Mouse (Mus musculus) lung, postnatal 0 days (tissue): Measurements from ENCODE around the gene Npas2.
A peak's percentile ranks its signal among the peaks of the same experiment; 100 is the strongest.

Experiments used
- CTCF ChIP-seq: IDR thresholded peaks from 2 replicates; pipeline ENCODE4 v1.5.1; 2016; ENCODE audit warnings: antibody characterized with exemption, mild to moderate bottlenecking
- EP300 ChIP-seq: IDR thresholded peaks from 2 replicates; pipeline ENCODE4 v1.6.1; 2016; ENCODE audit warnings: antibody characterized with exemption, mild to moderate bottlenecking, control low read depth

- TF ChIP-seq CTCF, result peak; percentile 59
- no peak for TF ChIP-seq EP300
These were observed 13.4 kb downstream of the Npas2 start for GRCm38 (mm10) chr1:39206942-39207341.
